Mouse (Mus musculus) gastrocnemius, postnatal 4 days (tissue): ENCODE measurements around the gene Mrpl55. TPM values are rescaled to one million over a fixed set of nuclear protein-coding genes. Genes with fewer than 3 reads are reported as not detected.

Experiments used
- DNase-seq, 2 experiments: peaks; one replicate each; pipeline ENCODE4 v3.0.0; 2021 to 2022; ENCODE audit warnings: low spot score in 2 of 2, mixed read lengths in 2 of 2
- long read RNA-seq, 2 experiments: library from polyadenylated mRNA; stranded (forward); transcript quantifications; one replicate each; pipeline ENCODE4 v2.0.0; 2021
- total RNA-seq, 2 experiments: library from RNA; stranded (reverse); gene quantifications; 2 replicates each; pipeline ENCODE4 v1.2.3; 2021

The Mrpl55 gene
- total RNA-seq = 10 to 100 TPM; 29.8 to 35.1 TPM
- long read RNA-seq, experiment 1, transcript Mrpl55-203 (4 exons, 792 nt) = minor isoform, 7 of 43 reads
- long read RNA-seq, experiment 1, transcript Mrpl55-201 (4 exons, 940 nt) = major isoform, 26 of 43 reads
- long read RNA-seq, experiment 1, transcript Mrpl55-205 (4 exons, 718 nt) = minor isoform, 6 of 43 reads
- long read RNA-seq, experiment 1, partial matches to known transcripts = 0 of 43 reads
- long read RNA-seq, experiment 1, other reads (novel, unspliced or antisense) = 3 of 43 reads
- long read RNA-seq, experiment 2, transcript Mrpl55-201 (4 exons, 940 nt) = major isoform, 22 of 36 reads
- long read RNA-seq, experiment 2, partial matches to known transcripts = 0 of 36 reads
- long read RNA-seq, experiment 2, other reads (novel, unspliced or antisense) = 4 of 36 reads

DNA sequence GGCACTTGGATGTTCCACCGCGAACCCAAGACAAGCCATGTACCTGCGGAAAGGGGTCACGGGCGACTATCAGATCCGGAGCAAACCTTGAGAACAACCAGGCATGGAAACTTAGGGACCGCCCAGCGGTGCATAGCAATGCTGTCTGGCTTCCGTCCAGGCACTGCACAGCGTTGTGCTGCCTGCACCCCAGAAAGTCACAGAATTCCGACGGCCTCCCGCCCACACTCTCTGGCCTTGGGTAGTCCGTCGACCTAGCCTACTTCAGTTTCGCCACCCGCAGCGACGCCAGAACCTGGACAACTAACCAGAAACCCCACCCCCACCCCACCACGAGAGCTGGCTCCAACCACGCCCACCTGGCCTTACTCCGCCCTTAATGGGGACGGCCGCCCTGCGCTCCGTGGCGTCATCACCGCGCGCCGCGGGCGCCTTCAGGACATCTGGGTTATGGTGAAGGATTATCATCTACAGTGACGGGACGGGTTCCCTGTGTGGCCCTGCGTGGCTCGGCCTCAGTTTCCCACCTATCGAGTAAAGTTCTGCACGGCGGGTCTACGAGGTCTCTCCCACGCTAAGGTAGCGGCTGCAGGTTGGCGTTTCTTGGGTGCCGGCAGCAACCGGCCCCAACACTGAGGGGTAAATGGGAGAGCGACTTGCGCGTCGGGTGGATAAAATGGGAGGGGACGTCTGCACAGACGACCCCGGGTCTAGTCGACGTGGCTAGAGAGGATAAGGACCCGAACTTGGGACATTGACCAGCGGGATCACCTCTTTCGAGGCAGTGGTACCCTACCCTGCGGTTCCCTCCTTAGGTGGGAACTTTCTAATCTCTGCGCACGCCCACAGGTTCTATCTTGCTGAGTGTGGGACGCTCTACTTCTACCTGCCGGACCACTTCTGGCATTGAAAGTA, at the start of gene Mrpl55:
Gene Mrpl55, plus strand, starts transcription at position 406 of the 915 bp plus-strand sequence.
- DNase-seq = peak; percentile 95 to 97

DNA sequence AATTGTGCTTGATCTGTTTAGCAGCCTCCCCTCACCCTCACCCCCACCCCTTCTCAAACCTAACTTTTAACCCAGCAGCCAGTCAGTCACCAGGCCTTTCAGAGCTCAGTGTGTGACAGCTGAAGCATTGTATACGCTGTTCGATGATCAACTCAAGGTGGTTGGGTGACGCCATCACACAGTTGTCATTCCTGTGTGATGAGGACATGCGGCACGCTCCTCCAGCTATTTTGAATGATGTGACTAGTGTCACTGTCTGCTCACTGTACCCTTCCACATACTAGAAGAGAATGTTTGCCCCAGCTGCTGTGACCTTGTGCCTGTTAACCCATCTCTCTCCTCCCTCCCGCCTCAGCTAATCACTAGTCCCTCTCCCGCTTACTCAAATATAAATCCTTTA, 48.1 kb upstream of the Mrpl55 start:
- DNase-seq = no peak

DNA sequence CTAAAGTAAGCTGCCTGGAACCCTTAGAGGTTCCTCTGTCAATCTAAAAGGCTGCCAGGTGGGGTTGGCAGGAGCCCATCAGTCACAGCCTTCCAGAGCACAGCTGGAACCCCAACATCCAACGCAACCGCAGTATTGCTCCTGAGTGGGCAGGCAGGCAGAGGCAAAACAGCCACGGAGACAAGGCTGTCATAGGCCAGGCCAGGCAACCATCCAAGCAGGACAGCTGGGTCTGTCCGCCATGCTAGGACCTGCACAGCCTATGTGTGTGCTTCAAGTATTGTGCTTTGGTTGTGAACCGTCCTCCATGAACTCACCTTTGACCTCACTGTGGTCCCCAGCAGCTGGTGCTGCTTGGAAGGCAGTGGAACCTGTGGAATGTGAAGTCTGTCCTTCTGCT, 46.4 kb upstream of the Mrpl55 start:
- DNase-seq = no peak

DNA sequence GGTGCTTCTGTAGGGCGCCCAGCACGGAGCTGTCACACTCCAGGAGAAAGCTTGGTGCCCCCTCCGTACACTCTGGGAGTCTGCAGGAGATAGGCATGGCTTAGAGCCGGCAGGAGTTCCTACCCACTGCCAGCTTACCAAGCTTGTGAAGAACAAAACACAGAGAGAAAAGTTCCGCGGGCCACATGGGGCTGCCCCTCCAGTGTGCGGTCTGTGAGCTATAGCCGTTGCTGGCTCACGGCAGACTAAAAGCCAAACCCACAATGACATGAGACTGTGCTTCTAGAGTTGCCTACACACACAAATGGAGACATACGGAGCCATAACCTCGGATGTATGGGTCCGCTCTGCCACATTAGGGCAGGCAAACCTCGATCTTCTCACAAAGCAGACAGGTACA, 43.2 kb upstream of the Mrpl55 start:
- no peak for DNase-seq

DNA sequence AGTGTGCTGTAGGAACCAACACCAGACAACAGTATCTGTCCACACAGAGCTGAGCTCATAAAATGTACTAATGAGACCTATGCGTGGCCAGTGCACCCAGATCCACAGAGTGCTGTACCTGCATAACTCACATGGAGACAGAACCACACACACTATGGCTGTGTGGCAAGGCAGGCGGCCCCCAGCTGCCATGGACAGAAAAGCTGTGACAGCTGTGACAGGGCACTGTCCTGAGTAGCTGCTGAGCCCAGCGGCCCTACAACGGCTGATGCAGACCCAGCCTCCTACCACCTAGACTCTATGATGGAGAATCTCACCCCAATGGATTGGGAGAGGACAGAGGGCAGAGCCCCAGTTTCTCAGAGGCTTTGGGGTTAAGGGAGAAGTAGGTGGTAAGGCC, 42.7 kb upstream of the Mrpl55 start:
- no peak for DNase-seq

DNA sequence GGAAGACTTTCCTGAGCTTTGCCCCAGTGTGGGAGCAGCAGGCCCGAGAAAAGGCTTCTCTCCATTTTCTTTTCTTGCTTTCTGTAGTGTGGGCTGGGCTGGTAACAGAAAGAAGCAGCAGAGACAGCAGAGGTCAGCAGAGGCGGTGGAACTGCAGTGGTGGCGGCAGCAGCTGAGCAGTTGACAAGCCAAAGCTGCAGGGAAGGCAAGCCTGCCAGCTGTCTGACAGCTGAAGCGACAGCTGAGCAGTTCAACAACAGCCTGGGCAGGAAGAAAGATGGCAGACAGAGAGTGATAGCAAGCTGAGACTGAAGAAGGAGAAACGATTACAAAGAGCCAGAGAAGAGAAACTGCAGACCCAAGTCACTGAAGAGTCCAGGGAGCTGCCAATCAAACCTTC, 40.9 kb upstream of the Mrpl55 start:
- peak in 1 of 2 experiments; percentile 54 for DNase-seq

DNA sequence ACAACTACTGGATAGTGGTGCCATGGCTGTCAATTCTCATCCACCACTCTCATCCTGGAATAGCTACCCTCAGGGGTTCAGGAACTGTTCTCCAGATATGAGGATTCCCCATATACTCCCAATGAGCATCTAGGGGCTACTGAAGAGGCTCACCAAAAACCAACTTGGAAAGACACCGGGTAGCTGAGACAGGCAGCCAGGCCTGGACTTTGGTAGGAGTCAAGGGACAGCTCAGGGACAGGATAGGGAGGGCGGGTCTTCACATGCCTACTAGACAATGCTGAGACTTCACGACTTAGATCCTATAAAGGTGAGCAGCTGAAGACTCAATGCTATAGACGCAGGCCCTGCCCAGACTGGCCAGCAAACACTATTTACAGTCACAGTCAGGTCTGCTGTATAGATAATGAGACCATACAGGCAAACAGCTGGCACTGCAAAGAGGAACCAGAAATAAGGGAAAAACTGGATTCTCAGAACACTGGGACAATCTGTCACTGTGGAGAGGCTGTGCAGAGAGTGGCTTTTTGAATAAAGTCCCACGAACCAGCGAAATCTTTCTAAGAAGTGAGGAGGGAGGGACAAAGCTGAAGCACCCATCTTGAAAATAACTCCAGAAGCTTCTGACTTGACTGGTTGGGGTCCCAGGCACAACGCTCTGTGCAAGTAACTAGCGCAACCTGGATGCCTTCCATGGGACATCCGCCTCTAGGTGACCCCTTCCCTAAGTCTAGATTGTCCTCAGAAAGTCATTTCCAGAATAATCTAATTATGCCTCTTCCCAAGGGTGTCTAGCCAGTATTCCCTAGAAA, 39.6 kb upstream of the Mrpl55 start:
- DNase-seq = no peak

DNA sequence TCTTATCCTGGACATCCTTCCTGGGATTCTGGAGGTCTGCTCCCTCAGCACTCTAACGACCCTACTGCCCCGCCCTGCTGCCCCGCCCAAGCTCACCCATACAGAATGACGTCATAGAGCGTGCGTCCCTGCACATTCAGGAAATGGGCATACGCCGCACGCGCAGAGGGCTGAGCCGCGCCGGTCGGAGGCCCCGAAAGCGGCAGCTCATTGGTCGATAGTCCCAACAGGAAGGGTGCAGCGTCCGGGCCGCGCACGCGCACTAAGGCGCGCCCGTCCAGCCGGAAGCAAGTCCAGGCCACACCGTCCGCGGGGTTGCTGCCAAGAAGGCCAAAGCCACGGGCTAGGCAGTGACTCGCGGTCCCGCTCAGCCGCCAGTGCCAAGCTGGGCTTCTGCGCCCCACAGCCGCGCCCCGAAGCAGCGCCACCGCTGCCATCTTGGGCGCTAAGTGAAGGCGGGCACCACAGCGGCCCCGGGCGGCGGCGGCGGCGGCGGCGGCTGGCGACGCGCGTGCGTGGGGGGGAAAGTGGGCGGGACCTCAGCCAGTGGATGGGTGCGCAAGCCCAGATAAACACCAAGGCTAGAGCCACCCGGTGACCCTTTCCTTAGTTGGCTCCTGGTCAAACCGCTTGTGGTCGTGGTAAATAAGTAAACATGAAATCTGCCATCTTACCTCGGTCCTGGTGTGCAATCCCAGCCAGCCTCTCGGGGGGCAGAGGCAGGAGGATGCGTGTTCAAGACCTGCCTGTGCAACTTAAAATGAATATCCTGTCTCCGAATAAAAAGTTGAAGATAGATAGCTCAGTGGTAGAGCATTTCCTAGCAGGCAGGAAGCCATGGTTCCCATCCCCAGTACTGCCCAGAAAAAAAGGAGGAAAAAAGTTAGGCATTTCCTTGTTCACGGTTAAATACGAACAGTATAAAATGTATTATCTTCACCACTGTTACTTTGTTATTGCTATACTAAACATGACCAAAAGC, 38.7 kb upstream of the Mrpl55 start, which contains the start of gene Iba57:
Gene Iba57, minus strand, starts transcription at position 485 of the 982 bp plus-strand sequence.
- peak; percentile 90 to 95 for DNase-seq

DNA sequence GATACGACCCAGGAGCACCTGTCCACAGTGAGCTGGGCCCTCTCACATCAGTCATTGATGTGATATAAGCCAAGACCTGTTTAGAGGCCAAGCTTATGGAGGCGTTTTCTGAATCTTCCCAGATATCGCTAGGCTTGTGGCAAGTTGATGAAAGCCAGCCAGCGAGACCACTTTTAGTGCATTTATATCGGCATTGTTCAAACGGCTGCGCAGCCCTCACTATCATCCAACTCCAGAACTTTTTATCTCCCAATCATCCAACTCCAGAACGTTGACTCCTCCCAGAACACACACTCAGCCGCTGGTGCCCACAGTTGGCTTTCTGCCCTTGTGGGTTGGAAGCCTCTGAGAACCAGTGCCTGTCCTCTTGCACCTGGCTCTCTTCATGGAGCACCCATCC, 37.9 kb upstream of the Mrpl55 start:
- DNase-seq = no peak

DNA sequence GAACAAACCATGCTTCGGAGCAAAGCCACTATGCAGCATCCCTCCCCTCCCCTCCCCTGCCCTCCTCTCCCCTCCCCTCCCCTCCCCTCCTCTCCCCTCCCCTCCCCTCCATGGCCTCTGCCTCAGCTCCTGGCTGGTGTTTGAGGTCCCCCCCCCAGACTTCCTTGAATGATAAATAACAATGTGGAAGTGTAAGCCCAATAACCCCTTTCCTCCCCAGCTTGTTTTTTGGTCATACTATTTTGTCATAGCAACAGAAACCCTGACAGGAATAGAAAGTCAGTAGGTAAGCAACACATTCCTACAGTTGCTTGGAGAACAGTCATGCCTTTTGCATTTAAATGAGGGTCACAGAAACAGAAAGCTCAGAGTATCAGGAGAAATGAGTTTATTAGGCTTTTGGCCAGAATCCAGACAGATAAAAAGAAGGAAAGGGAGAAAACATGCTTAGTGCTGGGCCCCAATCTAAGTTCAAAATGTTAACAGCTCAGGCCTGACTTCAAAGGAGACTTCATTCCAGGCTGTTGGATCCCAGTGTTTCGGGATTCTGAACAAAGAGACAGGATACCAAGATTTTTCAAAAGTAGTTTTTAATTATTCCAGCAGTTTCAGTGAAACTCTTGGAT, 36.6 kb upstream of the Mrpl55 start:
- DNase-seq = no peak

DNA sequence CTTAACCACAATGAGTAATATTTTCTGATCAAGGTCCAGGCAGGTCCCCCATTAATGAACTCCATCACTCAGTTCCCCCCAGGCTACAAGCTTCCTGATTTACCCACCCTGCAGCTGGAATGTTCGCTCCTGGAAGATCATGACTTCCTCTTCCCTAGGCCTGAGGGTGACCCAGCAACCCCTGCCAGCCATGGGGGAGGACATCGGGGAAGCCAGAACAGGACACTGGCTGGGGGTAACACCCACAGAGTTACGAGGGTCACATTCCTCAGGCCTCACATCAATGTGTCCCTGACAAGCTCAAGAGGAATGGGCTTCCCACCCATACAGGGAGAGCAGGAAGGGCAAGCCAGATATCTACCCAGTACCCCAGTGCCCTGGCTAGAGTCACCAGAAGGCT, 32.5 kb upstream of the Mrpl55 start:
- DNase-seq = no peak

DNA sequence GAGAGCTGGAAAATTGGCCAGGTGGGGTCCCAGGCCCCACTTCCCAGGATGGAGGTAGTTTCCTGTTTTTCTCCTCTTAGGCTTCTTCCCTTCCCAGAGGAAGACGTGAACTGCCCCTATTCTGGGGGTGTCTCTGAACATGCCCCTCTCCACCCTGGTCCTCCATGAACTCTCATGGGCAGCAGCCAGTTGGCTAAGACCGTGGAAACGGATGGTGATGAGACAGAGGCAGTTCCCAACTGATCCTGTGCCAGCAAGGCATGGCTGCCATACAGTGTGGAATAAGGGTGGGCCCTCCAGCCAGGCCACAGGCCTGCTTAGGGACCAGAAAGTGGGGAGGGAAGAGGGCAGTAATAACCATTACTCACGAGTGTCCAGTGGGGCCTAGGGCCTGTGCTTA, 31.7 kb upstream of the Mrpl55 start:
- DNase-seq = no peak

DNA sequence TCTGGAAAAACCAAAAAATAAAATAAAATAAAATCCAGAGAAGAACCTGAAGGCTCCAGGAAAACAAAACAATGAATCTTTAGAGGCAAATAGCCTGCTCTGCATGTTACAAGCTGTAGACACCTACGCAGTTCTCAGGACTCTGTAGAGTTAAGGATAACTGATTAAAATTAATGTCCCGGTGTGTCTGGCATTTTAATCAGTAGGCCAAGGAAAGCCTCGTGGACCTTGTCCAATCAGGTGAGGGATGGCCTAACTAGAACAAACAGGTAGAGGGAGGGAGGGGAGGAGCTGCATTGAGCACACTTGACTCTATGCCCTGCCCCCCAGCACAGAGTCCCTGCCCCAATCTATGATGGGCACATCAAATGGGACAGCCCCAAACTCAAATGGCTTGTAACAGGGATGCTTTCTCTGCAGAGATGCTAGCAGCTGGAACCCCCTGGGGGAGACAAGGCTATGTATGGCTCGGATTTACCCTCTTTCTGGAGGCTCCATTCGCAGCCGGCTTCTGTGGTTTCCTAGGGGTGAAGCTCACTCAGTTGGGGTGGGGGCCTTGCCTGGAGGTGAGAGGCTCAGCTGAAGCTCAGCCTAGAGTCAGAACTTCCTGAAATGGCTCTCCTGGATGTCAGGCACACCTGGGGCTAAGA, 28.0 kb upstream of the Mrpl55 start:
- no peak for DNase-seq

DNA sequence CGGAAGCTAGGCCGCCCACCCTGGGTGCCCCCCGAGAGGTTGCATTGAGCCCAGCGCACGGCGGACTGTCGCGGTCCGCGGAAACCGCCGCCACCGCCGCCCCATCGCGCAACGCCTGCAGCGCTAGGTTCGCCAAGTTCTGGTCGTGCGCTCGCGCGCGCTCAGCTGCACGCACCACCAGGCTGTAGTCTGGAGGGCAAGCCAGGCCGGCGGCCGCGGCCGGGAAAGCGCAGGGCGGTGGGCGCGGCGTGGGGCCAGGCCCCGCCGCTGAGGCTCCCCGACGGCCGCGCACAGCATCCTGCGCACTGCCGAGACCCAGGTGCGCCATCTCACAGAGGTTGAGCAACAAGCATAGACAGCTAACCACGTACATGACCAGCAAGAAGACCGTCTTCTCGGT, 25.8 kb upstream of the Mrpl55 start:
- no peak for DNase-seq

DNA sequence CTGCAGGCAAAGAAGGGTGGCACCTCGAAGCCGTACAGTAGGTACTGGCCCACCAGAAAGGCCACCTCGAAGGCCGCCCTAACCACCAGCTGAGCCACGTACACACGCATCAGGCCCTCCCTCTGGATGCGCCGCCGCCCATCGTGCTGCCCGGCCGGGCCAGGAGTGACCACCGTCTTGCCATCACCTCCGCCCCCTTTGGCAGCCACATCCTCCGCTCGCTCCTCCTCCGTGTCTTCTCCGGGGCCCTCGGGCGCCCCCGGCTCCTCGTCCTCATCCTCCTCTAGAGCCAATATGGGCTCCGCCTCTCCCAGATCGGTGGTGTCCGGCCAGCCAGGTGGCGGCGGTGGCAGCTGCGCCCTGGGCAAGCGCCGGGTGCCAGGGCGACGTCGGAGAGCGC, 25.4 kb upstream of the Mrpl55 start:
- DNase-seq = no peak

DNA sequence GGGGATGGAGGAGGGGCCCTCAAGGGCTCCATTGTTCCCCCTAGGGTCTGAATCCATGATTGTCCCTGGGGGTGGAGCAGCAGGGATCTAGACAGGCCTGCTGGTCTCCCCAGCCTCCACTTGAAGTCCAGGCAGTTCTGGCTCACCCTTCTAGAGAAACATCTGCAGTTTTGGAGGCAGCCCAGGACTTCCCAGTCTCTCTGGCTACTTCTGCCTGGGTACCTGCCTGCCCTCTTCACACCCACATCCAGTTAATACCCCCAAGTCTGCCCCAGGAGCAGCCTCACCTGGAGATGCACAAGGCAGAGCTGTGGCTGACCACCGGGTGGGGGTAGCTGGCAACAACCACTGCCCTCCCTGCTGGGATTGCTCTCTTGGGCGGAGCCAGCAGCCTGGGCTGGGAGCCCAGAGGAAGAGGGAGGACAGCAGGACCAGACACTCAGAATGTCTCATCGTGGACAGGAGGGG, 19.4 kb upstream of the Mrpl55 start, which contains the start of gene Gjc2:
Gene Gjc2, minus strand, starts transcription at position 350 of the 468 bp plus-strand sequence.
- peak in 1 of 2 experiments; percentile 62 for DNase-seq

DNA sequence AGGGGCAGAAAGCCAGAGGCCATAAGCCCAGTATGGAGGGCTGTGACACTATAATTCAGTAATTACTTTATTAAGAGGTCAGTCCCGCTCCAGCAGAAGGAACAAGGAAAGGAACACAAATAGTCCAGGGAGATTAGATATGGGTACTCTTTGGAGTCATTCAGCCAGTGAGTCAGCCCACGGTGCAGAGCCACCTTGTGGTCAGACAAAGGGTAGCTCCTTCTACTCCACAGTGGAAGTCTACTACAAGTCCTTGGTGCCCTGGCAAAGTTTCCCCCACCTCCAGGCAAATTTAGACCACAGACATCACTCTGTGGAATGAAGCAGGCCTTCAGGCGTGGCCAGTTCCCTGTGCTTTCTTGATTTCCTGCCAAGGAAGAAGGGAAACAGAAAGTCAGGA, 18.5 kb upstream of the Mrpl55 start:
- peak in 1 of 2 experiments; percentile 54 for DNase-seq

DNA sequence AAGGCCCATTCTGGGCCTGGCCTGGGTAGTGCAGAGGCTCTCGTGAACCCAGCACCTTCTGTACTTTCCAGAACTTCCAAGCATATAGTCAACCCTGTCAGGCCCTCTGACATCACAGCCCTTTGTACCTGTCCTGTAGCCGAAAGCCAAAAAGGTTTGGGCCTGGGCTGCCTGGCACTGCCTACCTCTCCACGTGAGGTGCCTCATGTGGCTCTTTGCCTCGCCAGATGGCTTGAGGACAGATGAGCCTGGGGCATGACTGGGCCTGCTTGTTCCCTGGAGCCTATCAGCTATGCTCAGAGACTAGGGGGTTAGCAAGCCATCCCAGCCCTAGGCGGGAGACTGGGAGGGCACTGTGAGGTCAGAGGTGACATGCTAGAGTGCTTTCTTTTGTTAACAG, 16.8 kb upstream of the Mrpl55 start:
- DNase-seq = no peak

DNA sequence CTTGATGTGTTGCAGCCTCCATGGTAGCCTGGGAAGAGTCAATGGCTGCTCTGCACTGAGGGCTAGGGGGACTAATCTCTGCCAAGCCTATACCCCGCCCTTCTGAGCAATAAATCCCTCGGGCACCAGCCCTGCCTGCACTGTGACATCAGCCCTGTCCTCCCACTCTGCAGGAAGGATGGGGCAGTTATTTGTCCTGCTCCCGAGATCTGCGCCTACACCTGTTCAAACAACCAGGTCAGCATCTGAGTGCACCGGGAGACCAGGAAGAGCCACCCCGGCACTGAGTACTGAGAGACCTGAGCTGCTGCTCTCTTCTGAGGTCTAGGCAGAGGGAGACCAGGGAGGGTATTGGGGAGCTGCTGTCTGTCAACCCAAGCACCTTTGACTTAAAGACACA, 14.6 kb upstream of the Mrpl55 start:
- no peak for DNase-seq
